Mouse (Mus musculus): ENCODE measurements around the gene Ywhag.

The Ywhag gene

GRCm38 (mm10) chr5:135879449-135880158, 54.8 kb downstream of the Ywhag start:
- DNase-seq = no peak

GRCm38 (mm10) chr5:135877831-135878231, 56.6 kb downstream of the Ywhag start:
- DNase-seq = peak in 1 of 2 experiments; percentile 32

GRCm38 (mm10) chr5:135877180-135877579, 57.2 kb downstream of the Ywhag start:
- DNase-seq = peak; percentile 65 to 69

- DNase-seq = no peak
Measured at GRCm38 (mm10) chr5:135873753-135874152, 60.7 kb downstream of the Ywhag start.

- DNase-seq = no peak
Measured at GRCm38 (mm10) chr5:135872996-135873395, 61.4 kb downstream of the Ywhag start.

- no peak for DNase-seq
Measured at GRCm38 (mm10) chr5:135870505-135870904, 63.9 kb downstream of the Ywhag start.

- no peak for DNase-seq
Measured at GRCm38 (mm10) chr5:135869661-135870423, 64.6 kb downstream of the Ywhag start.

GRCm38 (mm10) chr5:135868653-135869052, 65.8 kb downstream of the Ywhag start:
- DNase-seq = no peak

GRCm38 (mm10) chr5:135867637-135868593, 66.5 kb downstream of the Ywhag start:
- DNase-seq = no peak

GRCm38 (mm10) chr5:135866662-135867061, 67.8 kb downstream of the Ywhag start:
- no peak for DNase-seq
